Mouse (Mus musculus) forebrain, postnatal 0 days (tissue): ENCODE measurements at regions not wholly inside any gene's neighbourhood (a gene's known extent, or its start where the extent isn't known, plus 50 kb on each side); places are given as distances from the start of the nearest gene placed in this dataset.
"Not testable (repeated sequence)": the region's sequence is repeated elsewhere in the genome, so short reads cannot be mapped to it uniquely, and the experiment has no call there.

Experiments
- ATAC-seq: fragments of 200-750 bp; cut with Nextera tagmentation; 2 replicates; pipeline ENCODE4 v1.8.0; 2017; ENCODE audit warnings: mild to moderate bottlenecking, moderate library complexity
- DNase-seq: peaks from one replicate; pipeline ENCODE4 v3.0.0-alpha.2; 2015
- H3K27ac ChIP-seq: fragments of 300-500 bp; sonication (generic); 2 replicates; pipeline ENCODE4 v1.5.1; 2014; ENCODE audit warnings: low read depth, mild to moderate bottlenecking, antibody characterized with exemption, low read length, moderate library complexity, mixed read lengths
- H3K27me3 ChIP-seq: fragments of 300-500 bp; sonication (generic); 2 replicates; pipeline ENCODE4 v1.6.1; 2014; ENCODE audit warnings: mild to moderate bottlenecking, low read length, mixed read lengths; ENCODE audit not compliant: insufficient read depth
- H3K36me3 ChIP-seq: fragments of 300-500 bp; sonication (generic); 2 replicates; pipeline ENCODE4 v1.6.1; 2014; ENCODE audit warnings: mild to moderate bottlenecking, moderate library complexity; ENCODE audit not compliant: insufficient read depth
- H3K4me1 ChIP-seq: fragments of 300-500 bp; sonication (generic); 2 replicates; pipeline ENCODE4 v1.6.1; 2014; ENCODE audit warnings: antibody characterized with exemption; ENCODE audit not compliant: insufficient read depth
- H3K4me2 ChIP-seq: fragments of 300-500 bp; sonication (generic); 2 replicates; pipeline ENCODE4 v1.6.1; 2014; ENCODE audit warnings: low read depth, mild to moderate bottlenecking, moderate library complexity
- H3K4me3 ChIP-seq: fragments of 300-500 bp; sonication (generic); 2 replicates; pipeline ENCODE4 v1.5.1; 2014; ENCODE audit warnings: low read depth, low read length, mixed read lengths
- H3K9ac ChIP-seq: fragments of 300-500 bp; sonication (generic); 2 replicates; pipeline ENCODE4 v1.6.1; 2014; ENCODE audit warnings: mild to moderate bottlenecking
- H3K9me3 ChIP-seq: fragments of 300-500 bp; sonication (generic); 2 replicates; pipeline ENCODE4 v1.6.1; 2016; ENCODE audit warnings: low read length
- CTCF ChIP-seq: sonication (generic); IDR thresholded peaks from 2 replicates; pipeline ENCODE4 v1.5.1; 2016; ENCODE audit warnings: antibody characterized with exemption, control low read depth, low read depth
- WGBS: fragments of 180-500 bp; shearing (Covaris S2); extraction: QIAGEN DNeasy Blood & Tissue Kit; methylation state at CpG from one replicate; pipeline ENCODE4 v1.1.7; 2014; 5-methylcytosine and 5-hydroxymethylcytosine counted together

DNA sequence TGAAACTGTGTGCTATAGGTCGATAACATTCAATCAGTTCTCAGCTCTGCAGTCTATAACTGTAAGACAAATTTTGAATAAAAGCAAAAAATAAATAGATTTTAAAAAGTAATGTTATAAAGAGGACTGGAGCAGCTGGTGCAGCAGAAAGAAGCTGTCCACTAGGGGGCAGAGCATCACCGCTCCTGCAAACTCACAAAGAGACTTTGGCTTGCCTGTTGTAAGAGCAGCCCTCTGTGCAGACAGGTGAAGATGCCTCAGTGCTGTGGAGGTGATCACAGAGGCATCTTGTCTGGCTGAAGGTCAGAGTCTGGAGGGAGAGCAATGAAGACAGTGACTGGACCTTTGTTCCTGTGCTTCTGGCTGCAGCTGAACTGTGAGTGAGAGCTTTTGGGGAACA, 588.2 kb downstream of the Dad1 start:
- H3K27ac ChIP-seq, H3K9me3 ChIP-seq, H3K4me2 ChIP-seq, H3K4me1 ChIP-seq, H3K4me3 ChIP-seq, H3K36me3 ChIP-seq, H3K27me3 ChIP-seq, H3K9ac ChIP-seq: not testable (repeated sequence)
- TF ChIP-seq CTCF, result peak; percentile 68
- 17% methylated on average over 2 of the region's 2 CpGs for WGBS
- DNase-seq, result peak; percentile 59
- ATAC-seq, result peak; percentile 62

DNA sequence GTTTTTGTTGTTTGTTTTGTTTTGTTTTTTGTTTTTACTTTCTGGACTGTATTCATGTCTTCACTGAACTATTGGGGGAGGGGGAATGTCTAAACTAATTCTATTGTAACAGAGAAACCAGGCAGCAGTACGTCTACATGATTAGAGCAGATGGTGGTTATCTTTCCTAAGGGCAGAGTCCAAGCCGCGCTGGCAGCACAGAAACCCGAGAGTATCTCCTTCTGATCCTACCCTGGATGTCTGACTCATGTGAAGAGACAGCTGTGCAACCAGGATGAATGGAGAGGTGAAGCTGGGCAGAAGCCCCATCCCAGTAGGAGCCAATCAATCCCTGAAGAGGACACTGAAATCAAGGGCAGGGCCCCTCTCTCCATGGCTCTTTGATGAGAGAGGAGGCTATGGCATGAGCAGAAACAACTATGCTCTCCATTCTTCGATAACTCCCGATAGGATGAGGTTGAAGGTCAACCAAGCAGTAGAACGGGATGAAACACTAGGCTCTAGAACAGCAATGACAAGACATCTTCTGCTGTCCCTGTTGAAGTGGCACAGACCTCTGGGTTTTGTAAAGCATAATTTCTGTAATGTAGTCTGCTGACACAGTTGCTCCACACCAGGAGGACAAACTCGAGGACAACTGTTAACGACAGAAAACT, 591.1 kb downstream of the Dad1 start:
- H3K27ac ChIP-seq, H3K36me3 ChIP-seq, H3K4me3 ChIP-seq, H3K4me2 ChIP-seq, H3K9me3 ChIP-seq, DNase-seq, H3K9ac ChIP-seq, H3K4me1 ChIP-seq, H3K27me3 ChIP-seq, ATAC-seq: not testable (repeated sequence)
- WGBS, result 86% methylated on average over 8 of the region's 9 CpGs

DNA sequence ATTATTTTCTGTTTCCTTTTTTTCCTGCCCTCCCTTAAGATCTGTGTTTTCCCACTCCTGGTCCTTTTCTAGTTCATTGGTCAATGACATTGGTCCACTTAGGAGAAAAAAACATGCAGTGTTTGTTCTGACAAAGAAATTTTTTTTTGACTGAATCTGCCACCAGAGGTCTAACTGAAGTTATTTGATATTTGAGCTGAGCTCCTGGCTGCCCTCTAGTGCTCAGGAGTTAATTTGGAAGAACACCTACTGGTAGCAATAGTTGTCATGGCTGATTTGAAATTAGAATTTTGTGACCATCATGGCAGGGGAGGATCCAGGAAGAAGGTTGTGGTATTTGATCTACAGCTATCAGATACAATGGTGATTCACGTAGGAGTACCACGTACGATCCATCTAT, 599.2 kb downstream of the Dad1 start:
- not testable (repeated sequence) for ATAC-seq, H3K9me3 ChIP-seq, H3K4me2 ChIP-seq, H3K4me3 ChIP-seq, H3K4me1 ChIP-seq, H3K9ac ChIP-seq, DNase-seq, H3K27ac ChIP-seq, H3K27me3 ChIP-seq, H3K36me3 ChIP-seq
- 94% methylated on average over 3 of the region's 3 CpGs for WGBS

DNA sequence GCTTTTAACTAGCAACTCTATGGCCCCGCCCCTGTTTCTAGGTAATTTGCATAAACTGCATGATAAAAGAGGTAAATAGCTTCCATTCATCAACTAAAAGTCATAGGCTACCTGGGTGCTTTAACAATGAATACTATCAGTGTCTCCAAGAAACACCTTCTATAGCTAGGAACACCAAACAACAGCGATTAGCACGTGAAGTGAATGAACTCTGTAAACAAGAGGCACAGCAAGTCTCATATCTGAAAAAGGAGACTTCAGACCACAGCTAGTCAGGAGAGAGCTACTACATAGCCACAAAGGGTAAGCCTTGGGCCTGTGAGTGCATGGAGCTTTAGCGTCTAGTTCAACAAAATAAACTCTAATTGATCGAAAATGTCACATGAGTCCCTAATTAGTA, 602.8 kb downstream of the Dad1 start:
- H3K4me3 ChIP-seq, H3K9ac ChIP-seq, H3K4me2 ChIP-seq, H3K27ac ChIP-seq, H3K4me1 ChIP-seq, ATAC-seq, H3K27me3 ChIP-seq, DNase-seq, H3K9me3 ChIP-seq, H3K36me3 ChIP-seq: not testable (repeated sequence)
- 45% methylated on average over 4 of the region's 5 CpGs for WGBS

DNA sequence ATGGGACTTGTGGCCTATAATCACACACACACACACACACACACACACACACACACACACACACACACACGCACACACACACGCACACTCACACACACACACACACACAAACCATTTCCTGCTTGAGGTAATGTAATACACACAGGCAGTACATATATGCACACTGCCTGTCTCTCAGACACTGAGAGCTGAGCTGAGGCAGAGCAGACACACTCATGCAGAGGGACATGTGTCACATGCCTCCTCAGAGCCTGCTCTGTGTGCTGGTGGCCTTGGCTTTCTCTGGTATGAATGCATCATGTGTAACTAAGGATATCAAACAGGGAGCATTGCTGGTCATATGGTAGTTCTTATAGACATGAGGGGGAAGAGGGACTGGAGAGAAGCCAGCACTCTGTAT, 604.7 kb downstream of the Dad1 start:
- H3K36me3 ChIP-seq, H3K27ac ChIP-seq, H3K27me3 ChIP-seq, H3K4me3 ChIP-seq, ATAC-seq, H3K9ac ChIP-seq, H3K9me3 ChIP-seq, H3K4me2 ChIP-seq, H3K4me1 ChIP-seq, DNase-seq: not testable (repeated sequence)
- 76% methylated on average over 2 of the region's 2 CpGs for WGBS

DNA sequence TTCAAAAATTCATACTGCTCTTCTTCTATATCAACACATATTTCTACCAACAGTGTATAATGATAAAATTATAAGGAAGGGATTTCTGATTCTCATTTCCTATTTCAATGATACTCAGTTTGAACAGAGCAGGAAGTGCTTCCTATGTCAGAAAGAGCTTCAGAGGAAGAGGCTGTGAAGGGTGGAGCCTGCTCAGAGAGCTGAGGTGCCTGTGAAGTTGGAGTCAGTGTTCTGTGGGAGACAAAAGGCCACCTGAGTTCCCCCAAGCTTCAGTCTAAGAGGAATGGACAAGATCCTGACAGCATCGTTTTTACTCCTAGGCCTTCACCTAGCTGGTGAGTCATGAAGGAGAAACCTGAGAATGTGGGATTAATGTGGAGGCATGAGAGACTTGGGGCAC, 613.5 kb downstream of the Dad1 start:
- not testable (repeated sequence) for H3K9me3 ChIP-seq, ATAC-seq, H3K4me2 ChIP-seq, H3K27ac ChIP-seq, H3K27me3 ChIP-seq, H3K9ac ChIP-seq, DNase-seq, H3K36me3 ChIP-seq, H3K4me1 ChIP-seq, H3K4me3 ChIP-seq
- 45% methylated on average over 1 of the region's 1 CpGs for WGBS

DNA sequence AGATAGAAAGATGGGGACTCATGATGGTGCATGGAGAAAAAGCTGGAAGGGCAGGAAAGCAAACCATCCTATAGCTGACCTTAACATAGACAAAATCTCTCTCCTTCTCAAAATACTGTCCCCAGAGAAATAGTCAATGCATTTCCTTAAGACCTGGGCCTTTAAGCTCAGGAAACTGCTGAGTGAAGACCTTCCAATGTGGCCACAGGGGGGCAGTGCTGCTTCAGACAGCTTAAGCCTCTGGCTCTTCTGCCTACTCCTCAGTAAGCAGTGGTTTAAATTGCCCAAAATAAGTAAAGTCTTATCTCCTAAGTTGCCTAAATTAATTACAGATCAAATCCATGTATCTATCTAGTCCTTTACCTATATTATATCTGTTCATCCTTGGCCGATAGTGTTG, 616.2 kb downstream of the Dad1 start:
- ATAC-seq, H3K4me1 ChIP-seq, H3K27me3 ChIP-seq, H3K27ac ChIP-seq, DNase-seq, H3K36me3 ChIP-seq, H3K9ac ChIP-seq, H3K9me3 ChIP-seq, H3K4me2 ChIP-seq, H3K4me3 ChIP-seq: not testable (repeated sequence)
- 88% methylated on average over 1 of the region's 1 CpGs for WGBS
- TF ChIP-seq CTCF, result peak; percentile 34

DNA sequence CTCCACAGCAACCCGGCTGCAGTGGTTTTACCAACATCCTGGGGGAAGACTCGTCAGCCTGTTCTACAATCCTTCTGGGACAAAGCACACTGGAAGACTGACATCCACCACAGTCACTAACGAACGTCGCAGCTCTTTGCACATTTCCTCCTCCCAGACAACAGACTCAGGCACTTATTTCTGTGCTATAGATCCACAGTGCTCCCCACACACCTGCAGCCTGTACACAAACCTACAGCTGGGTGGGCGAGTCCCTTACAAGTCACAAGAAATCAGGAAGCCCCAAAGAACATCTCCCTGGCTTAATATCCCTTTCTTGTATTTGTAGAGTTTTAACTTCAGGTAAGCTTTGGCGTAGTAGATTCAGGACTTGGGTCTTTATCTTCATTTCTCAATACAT, 618.7 kb downstream of the Dad1 start:
- 47% methylated on average over 7 of the region's 7 CpGs for WGBS

DNA sequence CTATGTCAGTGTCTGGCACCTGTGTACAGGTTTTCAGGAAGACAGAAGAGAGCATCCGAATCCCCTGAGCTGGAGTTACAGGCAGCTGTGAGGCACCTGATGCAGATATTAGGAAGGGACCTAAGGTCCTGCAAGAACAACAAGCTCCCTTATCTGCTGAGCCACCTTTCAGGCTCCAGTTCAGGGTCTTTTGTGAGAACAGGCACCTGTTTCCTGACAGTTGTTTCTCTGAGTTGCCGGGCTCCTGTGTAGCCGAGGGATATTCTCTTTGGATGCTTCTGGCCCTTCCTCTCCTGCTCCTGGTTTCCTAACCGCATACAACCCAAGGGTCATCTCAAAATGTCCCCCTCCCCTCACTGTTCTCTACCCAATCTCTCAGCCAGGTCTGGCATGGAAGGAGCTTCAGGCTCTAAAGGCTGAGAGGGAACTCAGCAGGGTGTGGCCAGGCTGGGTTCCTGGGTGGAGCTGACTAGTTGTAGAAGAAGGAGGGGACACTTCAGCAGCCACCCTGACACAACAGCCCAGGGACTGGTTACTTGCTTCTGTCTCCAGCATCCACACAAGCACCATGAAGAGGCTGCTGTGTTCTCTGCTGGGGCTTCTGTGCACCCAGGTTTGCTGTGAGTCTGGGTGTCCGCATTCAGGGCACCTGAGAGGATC, 619.5 kb downstream of the Dad1 start:
- WGBS, result 61% methylated on average over 5 of the region's 5 CpGs
- DNase-seq, ATAC-seq: not testable (repeated sequence)

More for the DNA sequence above, 618.7 kb downstream of the Dad1 start:
- not testable (repeated sequence) for ATAC-seq, H3K4me3 ChIP-seq, DNase-seq, H3K36me3 ChIP-seq, H3K27ac ChIP-seq, H3K9ac ChIP-seq, H3K27me3 ChIP-seq, H3K4me1 ChIP-seq, H3K9me3 ChIP-seq, H3K4me2 ChIP-seq

DNA sequence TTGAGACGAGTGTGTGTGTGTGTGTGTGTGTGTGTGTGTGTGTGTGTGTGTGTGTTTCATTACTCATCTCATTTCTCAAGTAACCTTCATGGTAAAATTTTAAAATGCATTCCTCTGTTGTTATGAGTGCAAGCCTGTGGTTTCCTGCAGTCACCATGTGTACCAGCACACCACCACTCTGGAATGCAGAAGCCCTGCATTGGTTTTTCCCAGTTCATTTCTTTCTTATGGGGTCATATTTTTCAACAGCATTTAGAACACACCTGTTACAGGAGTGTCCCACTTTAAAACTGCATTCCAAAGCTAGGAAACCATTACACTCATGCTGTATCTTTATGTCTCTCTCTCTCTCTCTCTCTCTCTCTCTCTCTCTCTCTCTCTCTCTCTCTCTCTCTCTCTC, 620.2 kb downstream of the Dad1 start:
- 70% methylated on average over 1 of the region's 1 CpGs for WGBS
- H3K36me3 ChIP-seq, H3K9ac ChIP-seq, H3K4me2 ChIP-seq, ATAC-seq, DNase-seq, H3K4me1 ChIP-seq, H3K4me3 ChIP-seq, H3K27me3 ChIP-seq, H3K27ac ChIP-seq, H3K9me3 ChIP-seq: not testable (repeated sequence)

More for the DNA sequence above, 619.5 kb downstream of the Dad1 start:
- H3K27me3 ChIP-seq, H3K9me3 ChIP-seq, H3K4me1 ChIP-seq, H3K9ac ChIP-seq, H3K4me3 ChIP-seq, H3K4me2 ChIP-seq, H3K27ac ChIP-seq, H3K36me3 ChIP-seq: not testable (repeated sequence)
